Mouse (Mus musculus): ENCODE measurements around the gene Aldh16a1. TPM values are rescaled to one million over a fixed set of nuclear protein-coding genes. Genes with fewer than 3 reads are reported as not detected.

Gene Aldh16a1
- polyA plus RNA-seq, 1 experiment: 12.8 TPM

- Histone ChIP-seq H3K4me1 (ENCODE audit: control insufficient read depth, insufficient read depth, low read length) (0 out of 2 replicates have a peak, but pooled peaks cover 2% of the 10 kb centered on the region), H3K27me3 (ENCODE audit: control insufficient read depth, insufficient read depth, low read length) (no peaks in the 10 kb centered on the region), H3K27ac (ENCODE audit: control insufficient read depth, insufficient read depth, low read depth, low read length) (no peak overlapping the region), H3K4me3 (ENCODE audit: control insufficient read depth, low read depth, low read length) (no peak overlapping the region), H3K36me3 (ENCODE audit: control insufficient read depth, insufficient read depth, low read length) (peaks cover 3% of the 10 kb centered on the region)
- TF ChIP-seq POLR2A (IDR thresholded peaks at IDR 0.05; ENCODE audit: control insufficient read depth, low read depth, low read length) (no peak), CTCF (IDR thresholded peaks at IDR 0.05; ENCODE audit: control insufficient read depth, insufficient read depth, insufficient replicate concordance, low read depth, low read length) (no peak)
Measured at GRCm38 (mm10) chr7:45190186-45190585, 35.8 kb upstream of the Aldh16a1 start.

- Histone ChIP-seq H3K27ac (ENCODE audit: control insufficient read depth, insufficient read depth, low read depth, low read length) (no peak overlapping the region), H3K4me1 (ENCODE audit: control insufficient read depth, insufficient read depth, low read length) (0 out of 2 replicates have a peak, but pooled peaks cover 2% of the 10 kb centered on the region), H3K27me3 (ENCODE audit: control insufficient read depth, insufficient read depth, low read length) (no peaks in the 10 kb centered on the region), H3K36me3 (ENCODE audit: control insufficient read depth, insufficient read depth, low read length) (peaks cover 3% of the 10 kb centered on the region), H3K4me3 (ENCODE audit: control insufficient read depth, low read depth, low read length) (no peak overlapping the region)
- no peak for TF ChIP-seq CTCF (IDR thresholded peaks at IDR 0.05; ENCODE audit: control insufficient read depth, insufficient read depth, insufficient replicate concordance, low read depth, low read length)
- TF ChIP-seq POLR2A (IDR thresholded peaks at IDR 0.05; ENCODE audit: control insufficient read depth, low read depth, low read length): no peak
Measured at GRCm38 (mm10) chr7:45189600-45189999, 35.2 kb upstream of the Aldh16a1 start.

- no peaks in the 10 kb centered on the region for H3K27me3 ChIP-seq (ENCODE audit: control insufficient read depth, insufficient read depth, low read length)
- H3K4me1 ChIP-seq (ENCODE audit: control insufficient read depth, insufficient read depth, low read length): peaks cover 23% of the 10 kb centered on the region
- H3K4me3 ChIP-seq (ENCODE audit: control insufficient read depth, low read depth, low read length): no peak overlapping the region
- TF ChIP-seq POLR2A (IDR thresholded peaks at IDR 0.05; ENCODE audit: control insufficient read depth, low read depth, low read length) (no peak), CTCF (IDR thresholded peaks at IDR 0.05; ENCODE audit: control insufficient read depth, insufficient read depth, insufficient replicate concordance, low read depth, low read length) (no peak)
- no peak overlapping the region for H3K27ac ChIP-seq (ENCODE audit: control insufficient read depth, insufficient read depth, low read depth, low read length)
- no peaks in the 10 kb centered on the region for H3K36me3 ChIP-seq (ENCODE audit: control insufficient read depth, insufficient read depth, low read length)
Measured at GRCm38 (mm10) chr7:45185921-45186320, 31.5 kb upstream of the Aldh16a1 start.

GRCm38 (mm10) chr7:45183672-45184071, 29.3 kb upstream of the Aldh16a1 start:
- no peaks in the 10 kb centered on the region for H3K36me3 ChIP-seq (ENCODE audit: control insufficient read depth, insufficient read depth, low read length)
- peaks cover 27% of the 10 kb centered on the region for H3K4me1 ChIP-seq (ENCODE audit: control insufficient read depth, insufficient read depth, low read length)
- H3K4me3 ChIP-seq (ENCODE audit: control insufficient read depth, low read depth, low read length): no peak overlapping the region
- no peak overlapping the region for H3K27ac ChIP-seq (ENCODE audit: control insufficient read depth, insufficient read depth, low read depth, low read length)
- TF ChIP-seq CTCF (IDR thresholded peaks at IDR 0.05; ENCODE audit: control insufficient read depth, insufficient read depth, insufficient replicate concordance, low read depth, low read length) (no peak), POLR2A (IDR thresholded peaks at IDR 0.05; ENCODE audit: control insufficient read depth, low read depth, low read length) (no peak)
- no peaks in the 10 kb centered on the region for H3K27me3 ChIP-seq (ENCODE audit: control insufficient read depth, insufficient read depth, low read length)

- Histone ChIP-seq H3K4me1 (ENCODE audit: control insufficient read depth, insufficient read depth, low read length) (peaks cover 27% of the 10 kb centered on the region), H3K27ac (ENCODE audit: control insufficient read depth, insufficient read depth, low read depth, low read length) (peak overlapping the region; percentile 10; the same call in 1 of the 2 replicates), H3K27me3 (ENCODE audit: control insufficient read depth, insufficient read depth, low read length) (no peaks in the 10 kb centered on the region; the same call in 1 of the 2 replicates), H3K4me3 (ENCODE audit: control insufficient read depth, low read depth, low read length) (peak overlapping the region; percentile 69), H3K36me3 (ENCODE audit: control insufficient read depth, insufficient read depth, low read length) (no peaks in the 10 kb centered on the region)
- TF ChIP-seq CTCF (IDR thresholded peaks at IDR 0.05; ENCODE audit: control insufficient read depth, insufficient read depth, insufficient replicate concordance, low read depth, low read length) (no peak), POLR2A (IDR thresholded peaks at IDR 0.05; ENCODE audit: control insufficient read depth, low read depth, low read length) (no peak)
Measured at GRCm38 (mm10) chr7:45182606-45183005, 28.2 kb upstream of the Aldh16a1 start.

GRCm38 (mm10) chr7:45182199-45182601, 27.8 kb upstream of the Aldh16a1 start:
- Histone ChIP-seq H3K36me3 (ENCODE audit: control insufficient read depth, insufficient read depth, low read length) (no peaks in the 10 kb centered on the region), H3K27ac (ENCODE audit: control insufficient read depth, insufficient read depth, low read depth, low read length) (no peak overlapping the region), H3K27me3 (ENCODE audit: control insufficient read depth, insufficient read depth, low read length) (no peaks in the 10 kb centered on the region; the same call in 1 of the 2 replicates), H3K4me3 (ENCODE audit: control insufficient read depth, low read depth, low read length) (peak overlapping the region; percentile 69), H3K4me1 (ENCODE audit: control insufficient read depth, insufficient read depth, low read length) (peaks cover 26% of the 10 kb centered on the region)
- TF ChIP-seq CTCF (IDR thresholded peaks at IDR 0.05; ENCODE audit: control insufficient read depth, insufficient read depth, insufficient replicate concordance, low read depth, low read length) (no peak), POLR2A (IDR thresholded peaks at IDR 0.05; ENCODE audit: control insufficient read depth, low read depth, low read length) (no peak)

GRCm38 (mm10) chr7:45181540-45181939, 27.2 kb upstream of the Aldh16a1 start:
- Histone ChIP-seq H3K36me3 (ENCODE audit: control insufficient read depth, insufficient read depth, low read length) (no peaks in the 10 kb centered on the region), H3K4me1 (ENCODE audit: control insufficient read depth, insufficient read depth, low read length) (peaks cover 25% of the 10 kb centered on the region), H3K27ac (ENCODE audit: control insufficient read depth, insufficient read depth, low read depth, low read length) (no peak overlapping the region), H3K27me3 (ENCODE audit: control insufficient read depth, insufficient read depth, low read length) (no peaks in the 10 kb centered on the region; the same call in 1 of the 2 replicates), H3K4me3 (ENCODE audit: control insufficient read depth, low read depth, low read length) (peak overlapping the region; percentile 69)
- no peak for TF ChIP-seq POLR2A (IDR thresholded peaks at IDR 0.05; ENCODE audit: control insufficient read depth, low read depth, low read length)
- no peak for TF ChIP-seq CTCF (IDR thresholded peaks at IDR 0.05; ENCODE audit: control insufficient read depth, insufficient read depth, insufficient replicate concordance, low read depth, low read length)
